Mouse (Mus musculus) G1E-ER4 (cell line): ENCODE data around the gene Spag7. TPM values are rescaled to one million over a fixed set of nuclear protein-coding genes. Genes with fewer than 3 reads are reported as not detected.

ENCODE experiments used
- GATA1 ChIP-seq: IDR thresholded peaks from one replicate; pipeline ENCODE4 v1.8.0; 2012; ENCODE audit warnings: low read length, inconsistent platforms
- polyA plus RNA-seq: library from polyadenylated mRNA; stranded (reverse); fragments of >175 nt; gene quantifications from 2 replicates; pipeline ENCODE4 v1.2.3, GENCODE M21; 2012

Gene Spag7
- polyA plus RNA-seq, 1 experiment, result 222 TPM

DNA sequence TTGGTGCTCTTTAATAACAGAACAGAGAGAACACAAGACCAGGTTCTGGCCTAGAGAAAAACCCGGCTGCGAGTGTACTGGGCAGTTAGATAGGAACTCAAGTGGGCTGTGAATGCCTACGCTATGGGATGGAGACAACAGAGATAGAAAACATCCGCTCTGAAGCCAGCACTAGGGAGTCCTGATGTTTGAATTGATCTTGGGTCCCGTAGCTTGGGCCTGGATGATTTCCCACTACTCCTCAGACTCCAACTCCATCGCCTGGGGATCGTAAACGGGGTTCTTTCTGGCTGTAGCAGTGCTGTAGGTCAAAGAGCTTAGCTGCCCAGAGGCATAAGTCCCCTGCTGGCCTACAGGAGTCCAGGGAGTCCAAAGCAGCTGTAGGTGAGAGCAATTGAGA is 19.2 kb upstream of the Spag7 start:
- no peak for TF ChIP-seq GATA1

DNA sequence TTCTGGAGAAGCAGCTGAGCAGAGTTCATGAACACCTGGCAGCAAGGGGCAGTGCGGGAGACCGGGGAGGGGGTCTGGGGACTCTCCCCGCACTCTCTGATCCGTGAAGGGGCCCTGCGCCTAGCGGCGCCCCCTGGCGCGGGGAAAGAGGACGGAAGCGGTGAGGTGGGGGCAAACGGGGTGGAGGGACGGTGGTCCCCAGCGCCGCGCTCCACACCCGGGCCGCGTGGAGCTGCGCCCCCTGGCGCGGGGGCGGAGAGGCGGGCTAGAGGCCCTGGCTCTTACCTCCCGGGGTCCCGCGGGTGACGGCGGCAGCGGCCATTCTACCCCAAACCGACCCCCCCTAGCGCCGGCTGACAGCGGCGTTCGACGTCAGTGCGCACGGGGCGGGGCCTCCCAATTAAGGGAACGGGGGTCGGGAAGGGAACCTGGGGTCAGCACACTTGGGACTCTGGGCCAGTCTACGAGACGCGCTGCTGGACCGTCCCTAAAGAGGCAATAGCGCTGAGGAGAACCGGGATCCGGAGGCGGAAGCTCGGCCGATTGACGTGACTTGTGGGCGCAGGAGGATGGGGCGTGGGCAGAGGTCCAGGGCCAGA is 18.5 kb upstream of the Spag7 start, which contains the start of gene Camta2:
Gene Camta2, minus strand, starts transcription at position 505 of the 599 bp plus-strand sequence.
- TF ChIP-seq GATA1, result no peak

GRCm38 (mm10) chr11:70686901-70687566 is 17.8 kb upstream of the Spag7 start:
- no peak for TF ChIP-seq GATA1

DNA sequence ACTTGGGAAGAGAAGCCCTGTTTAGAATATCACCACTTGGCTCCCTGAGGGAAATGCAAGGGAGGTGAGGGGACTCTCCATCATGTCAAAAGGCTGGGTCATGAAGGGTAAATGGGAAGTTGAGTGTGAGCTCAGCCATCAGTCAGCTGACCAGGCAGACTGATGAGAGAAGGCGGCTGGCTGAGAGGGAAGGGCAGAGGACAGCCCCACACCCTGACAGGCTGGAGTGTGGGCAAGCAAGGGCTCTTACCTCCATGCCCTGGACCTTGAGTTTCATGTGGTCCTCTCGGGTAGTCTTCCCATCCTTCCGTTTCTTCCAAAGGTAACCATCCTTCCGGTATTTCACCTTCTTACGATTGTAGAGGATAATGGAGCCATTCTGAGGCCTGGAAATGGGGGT is 14.4 kb upstream of the Spag7 start:
- TF ChIP-seq GATA1, result no peak

DNA sequence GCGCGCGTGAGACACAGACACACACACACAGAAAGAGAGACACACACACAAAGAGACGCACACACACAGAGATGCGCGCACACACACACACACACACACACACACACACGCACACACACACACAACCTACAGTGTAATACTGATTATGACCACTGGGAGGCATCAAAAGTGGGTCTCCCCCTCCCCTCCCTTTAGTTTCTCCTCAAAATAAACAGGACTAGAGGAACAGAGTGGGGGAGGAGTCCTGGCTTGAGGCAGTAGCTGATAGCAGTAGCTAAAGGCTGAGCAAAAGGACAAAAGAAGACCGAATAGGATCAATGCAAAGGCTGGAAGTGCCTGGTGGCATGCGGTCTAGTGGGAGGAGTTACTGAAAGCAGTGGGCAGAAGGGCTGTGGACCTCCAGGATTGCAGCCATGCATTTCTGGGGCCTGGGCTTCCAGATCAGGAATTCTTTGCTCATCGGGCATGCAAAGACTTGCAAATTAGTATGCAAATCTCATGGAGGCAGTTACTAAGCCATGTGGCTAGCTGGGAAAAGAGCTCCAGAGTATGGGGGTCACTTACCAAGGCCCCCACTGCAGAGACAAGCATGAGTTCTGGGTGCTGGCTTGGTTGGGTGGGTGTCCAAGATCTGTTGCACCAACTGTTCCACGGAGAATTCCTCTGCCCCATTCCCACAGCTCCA is 12.8 kb upstream of the Spag7 start:
- no peak for TF ChIP-seq GATA1

GRCm38 (mm10) chr11:70681170-70681569 is 12.0 kb upstream of the Spag7 start:
- TF ChIP-seq GATA1, result no peak

DNA sequence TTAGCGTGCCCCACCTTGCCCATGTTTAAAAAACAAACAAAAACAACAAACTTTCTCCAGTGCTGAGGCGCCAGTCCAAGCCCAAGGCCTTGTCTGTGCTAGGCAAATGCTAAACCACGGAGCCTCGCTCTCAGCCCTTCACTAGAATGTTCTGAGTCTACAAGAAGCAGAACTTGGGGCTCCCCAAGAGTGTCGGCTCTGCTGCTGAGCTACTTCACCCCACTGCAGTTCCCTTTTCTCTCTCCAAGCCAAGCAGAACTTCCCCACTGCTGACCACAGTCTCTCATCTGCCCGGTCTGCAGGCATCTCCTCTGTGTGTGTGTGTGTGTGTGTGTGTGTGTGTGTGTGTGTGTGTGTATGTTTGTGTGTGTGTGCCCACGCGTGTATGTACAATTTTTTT is 10.7 kb upstream of the Spag7 start:
- no peak for TF ChIP-seq GATA1

- no peak for TF ChIP-seq GATA1
Observed at GRCm38 (mm10) chr11:70679361-70679760, 10.1 kb upstream of the Spag7 start.

GRCm38 (mm10) chr11:70678576-70678975 is 9.4 kb upstream of the Spag7 start:
- TF ChIP-seq GATA1, result no peak

DNA sequence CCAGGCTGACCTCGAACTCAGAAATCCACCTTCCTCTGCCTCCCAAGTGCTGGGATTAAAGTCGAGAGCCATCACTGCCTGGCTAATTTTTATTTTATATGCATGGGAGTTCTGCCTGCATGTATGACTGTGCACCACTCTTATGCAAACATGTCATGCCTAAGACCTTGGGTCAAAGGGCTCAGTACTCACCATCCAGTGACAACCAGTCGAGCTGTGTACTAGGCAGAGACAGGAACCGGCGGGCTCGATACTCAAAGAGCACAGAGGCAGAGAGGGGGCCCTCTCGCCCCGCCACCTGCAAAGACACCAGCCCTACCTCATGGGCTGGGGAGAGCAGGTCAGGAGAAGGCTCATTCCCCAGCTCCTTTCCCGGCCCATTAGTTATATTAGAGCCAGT is 8.9 kb upstream of the Spag7 start:
- TF ChIP-seq GATA1, result no peak

- TF ChIP-seq GATA1, result no peak
Observed at GRCm38 (mm10) chr11:70674501-70674900, 5.3 kb upstream of the Spag7 start.

DNA sequence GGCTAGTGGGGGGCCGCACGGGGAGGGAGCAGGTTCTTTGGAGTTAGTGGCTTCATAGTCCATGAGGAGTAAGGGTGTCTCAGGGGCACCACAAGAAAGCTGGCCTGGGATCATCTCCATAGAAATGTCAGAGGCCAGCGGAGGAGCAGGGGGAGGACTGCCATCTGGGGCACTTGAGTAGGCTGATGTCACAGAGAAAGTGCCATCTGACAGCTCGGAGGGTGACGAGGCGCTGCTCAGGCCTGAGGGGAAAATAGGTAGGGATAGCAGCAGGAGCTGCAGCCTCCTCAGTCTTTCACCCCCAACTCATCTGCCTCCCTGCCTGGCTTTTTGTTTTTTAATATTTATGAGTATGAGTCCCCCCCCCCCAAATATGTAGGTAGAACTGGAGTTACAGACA is 4.8 kb upstream of the Spag7 start:
- TF ChIP-seq GATA1, result no peak

GRCm38 (mm10) chr11:70671333-70672047 is 2.3 kb upstream of the Spag7 start:
- TF ChIP-seq GATA1, result no peak

- no peak for TF ChIP-seq GATA1
Observed at GRCm38 (mm10) chr11:70670483-70670882, 1.3 kb upstream of the Spag7 start.

DNA sequence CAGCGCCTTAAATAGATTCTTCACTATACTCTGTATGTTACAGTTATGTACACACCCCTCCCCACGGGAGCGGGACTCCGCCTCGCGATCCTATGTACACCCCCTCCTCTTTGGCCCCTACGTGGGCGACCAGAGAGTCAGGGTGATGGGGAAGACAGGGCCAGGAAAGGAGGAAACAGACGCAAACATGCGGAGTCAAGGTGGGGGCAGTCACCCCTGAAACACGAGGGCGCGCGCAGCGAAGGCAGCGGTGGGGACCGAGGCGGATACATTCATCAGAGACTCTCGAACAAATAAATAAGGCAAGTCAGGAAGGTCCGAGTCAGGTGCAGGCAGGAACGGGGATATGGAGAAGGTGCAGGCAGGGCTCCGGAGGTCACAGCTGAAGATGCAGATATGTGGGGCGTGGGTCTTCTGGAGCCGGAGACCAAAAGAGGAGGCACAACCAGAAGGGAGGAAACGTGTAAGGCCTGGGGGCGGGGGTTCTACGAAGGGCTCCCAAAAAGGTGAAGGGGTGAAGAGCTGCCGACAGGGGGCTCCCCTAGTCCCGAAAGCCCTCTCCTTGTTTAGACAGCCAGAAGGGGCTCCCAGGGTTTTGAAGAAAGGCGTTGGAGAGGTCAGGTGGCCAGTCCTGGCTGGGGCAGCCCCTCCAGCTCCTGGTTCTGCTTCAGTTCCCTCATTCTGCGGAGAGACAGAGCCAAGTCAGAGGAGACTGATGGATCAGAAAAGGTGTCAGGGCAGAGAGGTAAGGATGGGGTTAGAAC is 548 bp upstream of the Spag7 start:
- no peak for TF ChIP-seq GATA1

DNA sequence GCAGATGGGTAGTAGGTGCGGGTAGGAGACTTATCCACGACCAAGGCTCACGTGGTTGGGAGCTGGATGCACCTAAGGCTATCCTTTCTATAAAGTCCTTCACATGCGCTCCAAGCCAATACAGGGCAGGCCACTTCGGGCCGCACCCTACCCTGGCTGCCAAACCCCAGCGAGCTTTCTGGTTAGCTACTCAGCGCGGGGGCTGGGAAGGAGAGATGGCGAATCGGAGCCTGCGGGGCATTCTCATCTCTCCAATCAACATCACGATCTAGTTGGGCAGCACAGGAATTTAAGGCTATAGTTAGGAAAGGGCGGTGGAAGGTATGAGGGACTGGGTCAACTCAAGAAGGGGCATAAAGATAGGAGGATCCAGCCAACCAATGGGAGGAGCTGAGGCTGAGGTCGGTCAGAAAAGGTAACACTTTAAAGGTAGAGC is 863 bp downstream of the Spag7 start:
- no peak for TF ChIP-seq GATA1
